Mouse (Mus musculus): ENCODE data around the gene Stk24. TPM values are rescaled to one million over a fixed set of nuclear protein-coding genes. Genes with fewer than 3 reads are reported as not detected.

The Stk24 gene
- polyA plus RNA-seq, 1 experiment from 2014 or later = 47.9 TPM

DNA sequence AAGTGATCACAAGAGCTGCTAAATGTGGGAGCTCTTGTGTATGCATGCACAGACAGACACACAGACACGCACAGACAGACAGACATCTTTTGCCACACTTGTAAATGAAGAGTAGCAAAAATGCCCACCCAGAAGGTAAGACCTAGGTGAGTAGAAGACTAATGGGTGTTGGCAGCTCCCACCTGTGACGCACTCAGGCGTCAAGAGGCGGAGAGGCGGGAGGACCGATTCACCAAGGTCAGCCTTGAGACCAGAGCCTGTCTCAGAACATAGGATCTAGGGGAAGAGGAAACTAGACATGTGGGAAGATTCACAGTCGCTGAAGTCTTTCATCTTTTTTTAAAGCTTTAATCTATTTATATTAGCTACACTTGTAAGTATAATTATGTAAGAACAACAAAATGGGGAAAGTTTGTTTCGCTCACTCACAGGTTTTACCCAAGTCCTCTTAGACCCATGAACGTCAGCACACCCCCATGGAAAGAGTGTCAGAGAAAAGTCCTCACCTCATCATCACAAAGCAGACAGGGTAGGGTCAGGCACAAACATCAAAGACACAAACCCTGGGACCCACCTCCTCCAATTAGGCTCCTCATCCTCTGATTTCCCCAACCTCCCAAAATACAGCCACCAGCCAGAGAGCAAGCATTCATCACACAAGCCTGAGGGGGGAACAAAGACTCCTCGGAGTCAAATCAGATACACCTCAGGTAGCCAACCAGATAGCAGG, 26.0 kb downstream of the Stk24 start:
- 90% methylated on average over 10 of the region's 10 CpGs for WGBS
- no peak overlapping the region for H3K27ac ChIP-seq (replicated peaks; ENCODE audit: low read depth, low read length)
- no peak overlapping the region for H3K4me2 ChIP-seq (ENCODE audit: low read depth, low read length)
- H3K4me1 ChIP-seq (ENCODE audit: control insufficient read depth, insufficient read depth, low read length) = no peaks in the 10 kb centered on the region
- H3K9me3 ChIP-seq (replicated peaks; ENCODE audit: control insufficient read depth, low read length) = no peaks in the 10 kb centered on the region
- H3K27me3 ChIP-seq (ENCODE audit: control insufficient read depth, insufficient read depth, low read length) = no peaks in the 10 kb centered on the region
- no peak overlapping the region for H3K4me3 ChIP-seq (ENCODE audit: low read depth, low read length)
- DNase-seq (ENCODE audit: low spot score) = no peak
- H3K9ac ChIP-seq (replicated peaks; ENCODE audit: low read length) = no peak overlapping the region
- no peak for ATAC-seq (replicated peaks; ENCODE audit: insufficient number of reproducible peaks, low FRiP score, low TSS enrichment, low read depth)
- no peaks in the 10 kb centered on the region for H3K36me3 ChIP-seq (replicated peaks; ENCODE audit: control insufficient read depth, insufficient read depth, low read depth, low read length)

DNA sequence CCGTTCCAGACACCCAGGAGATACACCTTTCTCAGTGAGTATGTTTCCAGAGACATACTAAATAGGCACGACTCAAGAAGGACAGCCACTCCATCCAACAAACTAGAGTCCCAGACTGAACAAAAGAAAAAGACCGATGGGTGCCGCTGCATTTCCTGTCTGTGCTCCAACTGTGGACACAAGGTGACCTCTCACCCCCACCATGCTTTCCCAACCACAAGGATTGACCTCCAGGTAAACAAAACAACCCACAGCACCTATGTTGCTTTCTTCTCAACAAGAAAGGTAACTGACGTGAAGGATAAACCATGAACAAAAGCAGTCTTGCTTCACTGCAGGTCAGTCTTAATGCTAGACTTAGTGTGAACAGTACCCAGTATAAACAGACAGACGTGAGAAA, 27.1 kb downstream of the Stk24 start:
- Histone ChIP-seq H3K27me3 (ENCODE audit: control insufficient read depth, insufficient read depth, low read length) (no peaks in the 10 kb centered on the region), H3K9me3 (replicated peaks; ENCODE audit: control insufficient read depth, low read length) (no peaks in the 10 kb centered on the region), H3K27ac (replicated peaks; ENCODE audit: low read depth, low read length) (no peak overlapping the region), H3K4me3 (ENCODE audit: low read depth, low read length) (no peak overlapping the region), H3K36me3 (replicated peaks; ENCODE audit: control insufficient read depth, insufficient read depth, low read depth, low read length) (no peaks in the 10 kb centered on the region), H3K9ac (replicated peaks; ENCODE audit: low read length) (no peak overlapping the region), H3K4me1 (ENCODE audit: control insufficient read depth, insufficient read depth, low read length) (no peaks in the 10 kb centered on the region), H3K4me2 (ENCODE audit: low read depth, low read length) (no peak overlapping the region)
- DNase-seq (ENCODE audit: low spot score) (no peak), ATAC-seq (replicated peaks; ENCODE audit: insufficient number of reproducible peaks, low FRiP score, low TSS enrichment, low read depth) (no peak)
- WGBS = 80% methylated on average over 6 of the region's 6 CpGs

DNA sequence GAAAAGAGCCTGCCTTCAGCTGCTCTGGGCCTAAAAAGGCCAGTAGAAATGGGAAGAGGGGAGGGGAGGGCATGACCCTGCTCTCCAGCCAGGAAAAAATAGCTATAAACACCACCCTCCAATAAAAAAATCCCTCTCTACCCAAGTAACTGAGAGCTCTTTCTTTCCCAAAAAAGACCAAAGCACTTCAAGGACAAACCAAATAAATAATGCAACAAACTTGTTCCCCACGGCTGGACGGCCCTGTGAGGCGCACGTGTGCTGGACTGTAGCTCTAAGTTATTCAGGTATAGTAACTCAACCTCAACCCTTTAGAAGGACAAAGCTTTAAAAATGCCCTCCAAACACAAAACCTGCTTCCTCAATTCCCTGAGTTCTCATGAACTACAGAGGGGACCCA, 28.1 kb downstream of the Stk24 start:
- no peak overlapping the region for H3K27ac ChIP-seq (replicated peaks; ENCODE audit: low read depth, low read length)
- no peak overlapping the region for H3K4me3 ChIP-seq (ENCODE audit: low read depth, low read length)
- WGBS = 82% methylated on average over 4 of the region's 4 CpGs
- H3K9me3 ChIP-seq (replicated peaks; ENCODE audit: control insufficient read depth, low read length) = no peaks in the 10 kb centered on the region
- H3K36me3 ChIP-seq (replicated peaks; ENCODE audit: control insufficient read depth, insufficient read depth, low read depth, low read length) = no peaks in the 10 kb centered on the region
- no peak for ATAC-seq (replicated peaks; ENCODE audit: insufficient number of reproducible peaks, low FRiP score, low TSS enrichment, low read depth)
- no peak for DNase-seq (ENCODE audit: low spot score)
- no peak overlapping the region for H3K9ac ChIP-seq (replicated peaks; ENCODE audit: low read length)
- H3K4me1 ChIP-seq (ENCODE audit: control insufficient read depth, insufficient read depth, low read length) = no peaks in the 10 kb centered on the region
- no peaks in the 10 kb centered on the region for H3K27me3 ChIP-seq (ENCODE audit: control insufficient read depth, insufficient read depth, low read length)
- no peak overlapping the region for H3K4me2 ChIP-seq (ENCODE audit: low read depth, low read length)

DNA sequence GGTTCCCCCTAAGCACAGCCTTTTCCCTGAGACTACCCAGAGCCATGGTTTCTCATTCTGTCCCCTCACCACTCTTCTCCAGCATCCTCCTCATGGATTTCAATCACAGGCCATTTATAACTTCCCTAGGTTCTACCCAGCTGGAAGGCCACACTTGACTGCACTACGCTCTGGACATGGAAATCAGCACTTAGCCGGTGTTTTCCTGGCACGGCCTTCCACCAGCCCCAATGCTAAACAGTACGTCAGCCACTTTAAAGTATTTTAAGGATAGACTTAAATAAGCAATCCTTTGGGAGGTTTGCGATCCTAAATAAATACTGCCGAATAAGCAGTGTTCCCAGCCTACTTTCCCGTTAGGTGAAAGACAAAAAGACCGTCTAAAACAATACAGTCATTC, 29.8 kb downstream of the Stk24 start:
- 74% methylated on average over 8 of the region's 8 CpGs for WGBS
- Histone ChIP-seq H3K9ac (replicated peaks; ENCODE audit: low read length) (no peak overlapping the region), H3K4me3 (ENCODE audit: low read depth, low read length) (no peak overlapping the region), H3K4me1 (ENCODE audit: control insufficient read depth, insufficient read depth, low read length) (no peaks in the 10 kb centered on the region; the same call in 1 of the 2 replicates), H3K9me3 (replicated peaks; ENCODE audit: control insufficient read depth, low read length) (no peaks in the 10 kb centered on the region), H3K27me3 (ENCODE audit: control insufficient read depth, insufficient read depth, low read length) (no peaks in the 10 kb centered on the region), H3K36me3 (replicated peaks; ENCODE audit: control insufficient read depth, insufficient read depth, low read depth, low read length) (no peaks in the 10 kb centered on the region), H3K27ac (replicated peaks; ENCODE audit: low read depth, low read length) (no peak overlapping the region), H3K4me2 (ENCODE audit: low read depth, low read length) (no peak overlapping the region)
- ATAC-seq (replicated peaks; ENCODE audit: insufficient number of reproducible peaks, low FRiP score, low TSS enrichment, low read depth) (no peak), DNase-seq (ENCODE audit: low spot score) (no peak)

DNA sequence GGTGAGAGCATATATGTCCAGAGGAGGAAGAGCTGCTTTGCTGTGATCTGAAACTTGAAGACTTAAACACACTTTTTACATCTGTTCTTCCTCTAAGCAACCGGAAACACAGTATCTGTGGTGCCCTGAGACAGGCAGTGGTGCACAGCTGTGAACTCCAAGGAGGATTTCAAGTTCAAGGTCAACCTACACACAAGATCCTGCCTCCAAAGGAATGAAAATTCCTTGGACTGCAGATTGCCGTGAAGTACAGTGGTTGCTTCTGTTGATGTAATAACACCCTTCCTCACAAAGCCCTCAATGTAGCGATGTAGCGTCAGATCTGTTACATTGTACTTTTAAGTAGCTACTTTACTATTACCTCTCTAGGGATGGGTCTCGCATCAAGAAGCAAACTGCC, 30.5 kb downstream of the Stk24 start:
- H3K27ac ChIP-seq (replicated peaks; ENCODE audit: low read depth, low read length) = no peak overlapping the region
- ATAC-seq (replicated peaks; ENCODE audit: insufficient number of reproducible peaks, low FRiP score, low TSS enrichment, low read depth) (no peak), DNase-seq (ENCODE audit: low spot score) (no peak)
- H3K9ac ChIP-seq (replicated peaks; ENCODE audit: low read length) = no peak overlapping the region
- 74% methylated on average over 5 of the region's 5 CpGs for WGBS
- no peaks in the 10 kb centered on the region for H3K27me3 ChIP-seq (ENCODE audit: control insufficient read depth, insufficient read depth, low read length)
- H3K36me3 ChIP-seq (replicated peaks; ENCODE audit: control insufficient read depth, insufficient read depth, low read depth, low read length) = no peaks in the 10 kb centered on the region
- H3K9me3 ChIP-seq (replicated peaks; ENCODE audit: control insufficient read depth, low read length) = no peaks in the 10 kb centered on the region
- no peaks in the 10 kb centered on the region; the same call in 1 of the 2 replicates for H3K4me1 ChIP-seq (ENCODE audit: control insufficient read depth, insufficient read depth, low read length)
- H3K4me2 ChIP-seq (ENCODE audit: low read depth, low read length) = no peak overlapping the region
- H3K4me3 ChIP-seq (ENCODE audit: low read depth, low read length) = no peak overlapping the region

DNA sequence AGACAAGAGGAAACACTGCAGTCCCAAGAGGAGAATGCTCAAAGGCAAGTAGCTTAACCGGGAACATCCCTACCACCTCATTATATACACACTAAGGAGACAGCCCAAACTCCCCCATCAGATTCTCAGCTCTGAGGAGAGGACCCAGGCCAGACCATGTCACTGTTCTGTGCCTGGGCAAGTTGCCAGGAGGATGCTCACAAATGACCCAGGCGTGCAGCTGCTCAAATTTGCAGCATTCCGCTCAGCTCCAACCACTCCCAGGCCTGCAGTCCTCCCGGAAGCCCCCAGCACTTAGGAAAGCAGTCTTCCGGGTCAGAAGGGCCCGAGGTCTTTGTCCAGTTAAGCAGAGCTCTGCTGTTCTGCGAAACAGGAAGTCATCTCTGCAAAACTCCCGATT, 31.6 kb downstream of the Stk24 start:
- no peak overlapping the region for H3K9ac ChIP-seq (replicated peaks; ENCODE audit: low read length)
- no peak overlapping the region for H3K27ac ChIP-seq (replicated peaks; ENCODE audit: low read depth, low read length)
- no peak for ATAC-seq (replicated peaks; ENCODE audit: insufficient number of reproducible peaks, low FRiP score, low TSS enrichment, low read depth)
- no peak overlapping the region for H3K4me2 ChIP-seq (ENCODE audit: low read depth, low read length)
- no peak for DNase-seq (ENCODE audit: low spot score)
- H3K27me3 ChIP-seq (ENCODE audit: control insufficient read depth, insufficient read depth, low read length) = no peaks in the 10 kb centered on the region
- H3K36me3 ChIP-seq (replicated peaks; ENCODE audit: control insufficient read depth, insufficient read depth, low read depth, low read length) = no peaks in the 10 kb centered on the region
- 51% methylated on average over 8 of the region's 8 CpGs for WGBS
- H3K9me3 ChIP-seq (replicated peaks; ENCODE audit: control insufficient read depth, low read length) = no peaks in the 10 kb centered on the region
- no peaks in the 10 kb centered on the region; the same call in 1 of the 2 replicates for H3K4me1 ChIP-seq (ENCODE audit: control insufficient read depth, insufficient read depth, low read length)
- H3K4me3 ChIP-seq (ENCODE audit: low read depth, low read length) = no peak overlapping the region

DNA sequence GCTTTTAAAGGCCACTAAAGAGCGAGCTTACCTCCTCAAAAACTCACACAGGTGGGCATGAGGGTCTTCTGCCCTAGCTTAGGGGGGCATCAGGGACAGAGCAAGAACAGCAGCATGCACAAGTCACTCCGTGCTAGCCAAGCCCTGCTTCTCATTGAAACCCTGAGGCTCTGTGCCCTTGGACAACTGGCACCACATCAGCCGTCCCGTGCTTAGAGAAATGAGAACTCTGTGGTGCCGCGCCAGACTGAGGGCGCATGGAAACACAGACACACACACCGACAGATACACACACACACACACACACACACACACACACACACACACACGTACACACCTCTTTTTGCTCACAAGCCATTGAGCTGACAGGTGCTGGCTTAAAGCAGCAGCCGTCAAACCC, 32.7 kb downstream of the Stk24 start:
- WGBS = 88% methylated on average over 10 of the region's 10 CpGs
- no peak overlapping the region for H3K4me2 ChIP-seq (ENCODE audit: low read depth, low read length)
- ATAC-seq (replicated peaks; ENCODE audit: insufficient number of reproducible peaks, low FRiP score, low TSS enrichment, low read depth) (no peak), DNase-seq (ENCODE audit: low spot score) (no peak)
- H3K4me3 ChIP-seq (ENCODE audit: low read depth, low read length) = no peak overlapping the region
- no peaks in the 10 kb centered on the region; the same call in 1 of the 2 replicates for H3K4me1 ChIP-seq (ENCODE audit: control insufficient read depth, insufficient read depth, low read length)
- no peaks in the 10 kb centered on the region for H3K9me3 ChIP-seq (replicated peaks; ENCODE audit: control insufficient read depth, low read length)
- no peaks in the 10 kb centered on the region for H3K27me3 ChIP-seq (ENCODE audit: control insufficient read depth, insufficient read depth, low read length)
- no peak overlapping the region for H3K27ac ChIP-seq (replicated peaks; ENCODE audit: low read depth, low read length)
- H3K9ac ChIP-seq (replicated peaks; ENCODE audit: low read length) = no peak overlapping the region
- no peaks in the 10 kb centered on the region for H3K36me3 ChIP-seq (replicated peaks; ENCODE audit: control insufficient read depth, insufficient read depth, low read depth, low read length)

DNA sequence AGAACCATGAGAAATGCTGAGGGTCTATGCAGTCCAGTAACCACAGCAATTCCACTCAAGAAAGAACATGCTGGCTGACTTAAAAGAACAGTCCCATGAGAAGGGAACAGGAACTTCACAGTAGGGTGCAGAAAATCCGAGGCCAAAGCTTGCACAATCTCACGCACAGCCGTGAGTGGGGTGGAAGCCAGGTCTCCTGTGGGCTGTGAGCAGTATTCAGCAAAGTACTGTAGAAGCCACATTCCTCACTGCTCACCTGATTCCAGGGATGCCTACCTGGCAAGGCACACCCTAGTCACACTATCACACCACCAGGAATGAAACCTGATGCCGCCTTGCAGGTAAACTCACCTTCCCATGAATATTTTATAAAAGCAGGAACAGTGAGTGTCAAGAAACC, 33.2 kb downstream of the Stk24 start:
- H3K4me2 ChIP-seq (ENCODE audit: low read depth, low read length) = no peak overlapping the region
- H3K27ac ChIP-seq (replicated peaks; ENCODE audit: low read depth, low read length) = no peak overlapping the region
- H3K27me3 ChIP-seq (ENCODE audit: control insufficient read depth, insufficient read depth, low read length) = no peaks in the 10 kb centered on the region
- no peaks in the 10 kb centered on the region for H3K36me3 ChIP-seq (replicated peaks; ENCODE audit: control insufficient read depth, insufficient read depth, low read depth, low read length)
- H3K4me3 ChIP-seq (ENCODE audit: low read depth, low read length) = no peak overlapping the region
- WGBS = 78% methylated on average over 4 of the region's 4 CpGs
- H3K9ac ChIP-seq (replicated peaks; ENCODE audit: low read length) = no peak overlapping the region
- H3K4me1 ChIP-seq (ENCODE audit: control insufficient read depth, insufficient read depth, low read length) = no peaks in the 10 kb centered on the region; the same call in 1 of the 2 replicates
- no peaks in the 10 kb centered on the region for H3K9me3 ChIP-seq (replicated peaks; ENCODE audit: control insufficient read depth, low read length)
- DNase-seq (ENCODE audit: low spot score) (no peak), ATAC-seq (replicated peaks; ENCODE audit: insufficient number of reproducible peaks, low FRiP score, low TSS enrichment, low read depth) (no peak)

Data from embryonic facial prominence, embryonic 11.5 days (tissue).